Mouse (Mus musculus) lung, postnatal 0 days (tissue): ENCODE data around the gene Smg5.

Experiments
- CTCF ChIP-seq: IDR thresholded peaks from 2 replicates; pipeline ENCODE4 v1.5.1; 2016; ENCODE audit warnings: antibody characterized with exemption, mild to moderate bottlenecking
- EP300 ChIP-seq: IDR thresholded peaks from 2 replicates; pipeline ENCODE4 v1.6.1; 2016; ENCODE audit warnings: antibody characterized with exemption, mild to moderate bottlenecking, control low read depth

DNA sequence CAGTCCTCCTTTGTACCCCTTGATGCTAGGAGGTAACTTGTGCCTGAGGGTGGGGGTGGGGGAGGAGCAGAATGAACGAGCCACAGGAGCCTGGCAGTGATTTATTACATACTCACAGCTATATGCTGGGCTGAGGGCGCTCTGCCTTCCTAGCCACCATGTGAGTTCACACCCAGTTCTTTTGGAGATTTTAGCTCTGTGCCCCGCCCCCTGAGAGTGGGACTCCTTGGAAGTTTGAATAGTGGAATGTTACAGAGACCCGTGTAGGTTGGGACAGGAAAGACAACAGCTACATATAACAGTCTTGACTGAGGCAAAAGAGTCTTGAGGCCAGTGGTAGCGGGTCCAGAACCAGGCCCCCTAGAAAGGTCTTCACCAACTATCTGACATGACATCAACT lies 7.1 kb upstream of the Smg5 start:
- TF ChIP-seq CTCF (no peak), EP300 (no peak)
